Mouse (Mus musculus) liver, postnatal 0 days (tissue): ENCODE measurements around the gene Mlec. TPM values are rescaled to one million over a fixed set of nuclear protein-coding genes. Genes with fewer than 3 reads are reported as not detected.

Experiments used
- ATAC-seq: fragments of 200-750 bp; cut with Nextera tagmentation; 2 replicates; pipeline ENCODE4 v1.8.0; 2017; ENCODE audit warnings: mild to moderate bottlenecking, moderate library complexity
- DNase-seq: peaks from one replicate; pipeline ENCODE4 v3.0.0-alpha.2; 2016
- H3K27ac ChIP-seq: fragments of 300-500 bp; sonication (generic); 2 replicates; pipeline ENCODE4 v1.5.1; 2014; ENCODE audit warnings: antibody characterized with exemption, moderate library complexity, mild to moderate bottlenecking, low read depth
- H3K27me3 ChIP-seq: fragments of 300-500 bp; sonication (generic); 2 replicates; pipeline ENCODE4 v1.6.1; 2014; ENCODE audit warnings: low read length, control low read depth, mixed read lengths; ENCODE audit not compliant: insufficient read depth
- H3K36me3 ChIP-seq: fragments of 300-500 bp; sonication (generic); replicated peaks from 2 replicates; pipeline ENCODE4 v1.6.1; 2014; ENCODE audit warnings: mild to moderate bottlenecking, control low read depth, low read length, moderate library complexity, mixed read lengths; ENCODE audit not compliant: insufficient read depth
- H3K4me1 ChIP-seq: fragments of 300-500 bp; sonication (generic); 2 replicates; pipeline ENCODE4 v1.6.1; 2014; ENCODE audit warnings: antibody characterized with exemption, mild to moderate bottlenecking, control low read depth; ENCODE audit not compliant: insufficient read depth
- H3K4me2 ChIP-seq: fragments of 300-500 bp; sonication (generic); 2 replicates; pipeline ENCODE4 v1.6.1; 2014; ENCODE audit warnings: low read depth, mild to moderate bottlenecking, low read length, moderate library complexity, mixed read lengths
- H3K4me3 ChIP-seq: fragments of 300-500 bp; sonication (generic); 2 replicates; pipeline ENCODE4 v1.5.1; 2014; ENCODE audit warnings: low read depth, low read length
- H3K9ac ChIP-seq: fragments of 300-500 bp; sonication (generic); replicated peaks from 2 replicates; pipeline ENCODE4 v1.6.1; 2014; ENCODE audit warnings: mild to moderate bottlenecking, moderate library complexity
- H3K9me3 ChIP-seq: fragments of 300-500 bp; sonication (generic); 2 replicates; pipeline ENCODE4 v1.6.1; 2016; ENCODE audit warnings: mild to moderate bottlenecking, control low read depth, low read length, mixed read lengths
- CTCF ChIP-seq: sonication (generic); IDR thresholded peaks from 2 replicates; pipeline ENCODE4 v1.5.1; 2016; ENCODE audit warnings: antibody characterized with exemption, low read depth
- EP300 ChIP-seq: IDR thresholded peaks from 2 replicates; pipeline ENCODE4 v1.6.1; 2016; ENCODE audit warnings: antibody characterized with exemption, low read depth, mild to moderate bottlenecking
- WGBS: fragments of 180-500 bp; shearing (Covaris S2); extraction: QIAGEN DNeasy Blood & Tissue Kit; methylation state at CpG from one replicate; pipeline ENCODE4 v1.1.7; 2014; ENCODE audit not compliant: insufficient replicate concordance; 5-methylcytosine and 5-hydroxymethylcytosine counted together
- polyA plus RNA-seq: library from polyadenylated mRNA; unstranded; fragments of >200 nt; fragmentation: Nextera tagmentation; extraction: Ambion mirVana; gene quantifications from 2 replicates; pipeline ENCODE4 v1.2.1, GENCODE M21; 2015

Gene Mlec
- polyA plus RNA-seq, 1 experiment from 2014 or later = 8.2 TPM

- Histone ChIP-seq H3K9ac (no peak overlapping the region), H3K4me3 (no peak overlapping the region)
- 85% methylated on average over 8 of the region's 8 CpGs for WGBS
Measured at GRCm38 (mm10) chr5:115132465-115132864, 25.5 kb downstream of the Mlec start.

GRCm38 (mm10) chr5:115129328-115129727 is 28.7 kb downstream of the Mlec start:
- Histone ChIP-seq H3K27ac (no peak overlapping the region), H3K36me3 (peaks cover 23% of the 10 kb centered on the region), H3K4me3 (no peak overlapping the region), H3K4me2 (no peak overlapping the region), H3K27me3 (no peaks in the 10 kb centered on the region), H3K9ac (no peak overlapping the region), H3K9me3 (no peaks in the 10 kb centered on the region), H3K4me1 (peaks cover 16% of the 10 kb centered on the region)
- WGBS = 78% methylated on average over 6 of the region's 6 CpGs
- no peak for TF ChIP-seq EP300
- TF ChIP-seq CTCF = peak; percentile 17; the same call in 1 of the 2 replicates
- no peak for ATAC-seq
- no peak for DNase-seq

More at GRCm38 (mm10) chr5:115132465-115132864, 25.5 kb downstream of the Mlec start:
- DNase-seq (no peak), ATAC-seq (no peak)
- Histone ChIP-seq H3K27ac (no peak overlapping the region), H3K4me2 (no peak overlapping the region), H3K27me3 (no peaks in the 10 kb centered on the region), H3K4me1 (peaks cover 17% of the 10 kb centered on the region), H3K9me3 (no peaks in the 10 kb centered on the region), H3K36me3 (peaks cover 9% of the 10 kb centered on the region; the same call in 1 of the 2 replicates)
- TF ChIP-seq EP300 (no peak), CTCF (no peak)

- peaks cover 27% of the 10 kb centered on the region for H3K36me3 ChIP-seq
- no peak for DNase-seq
Measured at GRCm38 (mm10) chr5:115127421-115128179, 30.4 kb downstream of the Mlec start.

GRCm38 (mm10) chr5:115126578-115127312 is 31.2 kb downstream of the Mlec start:
- Histone ChIP-seq H3K9me3 (no peaks in the 10 kb centered on the region), H3K4me1 (no peaks in the 10 kb centered on the region), H3K27me3 (no peaks in the 10 kb centered on the region), H3K9ac (no peak overlapping the region), H3K4me3 (no peak overlapping the region), H3K4me2 (no peak overlapping the region), H3K27ac (no peak overlapping the region), H3K36me3 (peaks cover 27% of the 10 kb centered on the region)
- 82% methylated on average over 28 of the region's 28 CpGs for WGBS
- ATAC-seq (0 out of 2 replicates have a peak, but pooled peaks have one; percentile 17), DNase-seq (peak; percentile 14)
- no peak for TF ChIP-seq EP300
- TF ChIP-seq CTCF = no peak

More at GRCm38 (mm10) chr5:115127421-115128179, 30.4 kb downstream of the Mlec start:
- Histone ChIP-seq H3K4me2 (no peak overlapping the region), H3K27me3 (no peaks in the 10 kb centered on the region), H3K4me3 (no peak overlapping the region), H3K27ac (no peak overlapping the region), H3K9ac (no peak overlapping the region), H3K4me1 (peaks cover 1% of the 10 kb centered on the region; the same call in 1 of the 2 replicates), H3K9me3 (no peaks in the 10 kb centered on the region)
- TF ChIP-seq EP300 = no peak
- TF ChIP-seq CTCF = no peak
- no peak for ATAC-seq
- WGBS = 87% methylated on average over 22 of the region's 22 CpGs

- H3K4me2 ChIP-seq = no peak overlapping the region
- WGBS = 35% methylated on average over 24 of the region's 24 CpGs
Measured at GRCm38 (mm10) chr5:115125211-115125871, 32.6 kb downstream of the Mlec start.

GRCm38 (mm10) chr5:115124690-115125089 is 33.3 kb downstream of the Mlec start:
- no peaks in the 10 kb centered on the region for H3K27me3 ChIP-seq
- H3K36me3 ChIP-seq = peaks cover 27% of the 10 kb centered on the region

More at GRCm38 (mm10) chr5:115125211-115125871, 32.6 kb downstream of the Mlec start:
- H3K4me3 ChIP-seq = no peak overlapping the region
- DNase-seq (peak; percentile 84), ATAC-seq (peak; percentile 81)
- peak; percentile 98 for TF ChIP-seq CTCF
- no peak for TF ChIP-seq EP300
- H3K36me3 ChIP-seq = peaks cover 27% of the 10 kb centered on the region
- no peaks in the 10 kb centered on the region for H3K4me1 ChIP-seq
- no peaks in the 10 kb centered on the region for H3K27me3 ChIP-seq
- H3K9ac ChIP-seq = no peak overlapping the region
- H3K9me3 ChIP-seq = no peaks in the 10 kb centered on the region
- H3K27ac ChIP-seq = no peak overlapping the region

More at GRCm38 (mm10) chr5:115124690-115125089, 33.3 kb downstream of the Mlec start:
- no peak overlapping the region for H3K4me3 ChIP-seq
- TF ChIP-seq CTCF = no peak
- TF ChIP-seq EP300 = no peak
- DNase-seq (peak; percentile 14), ATAC-seq (no peak)
- no peak overlapping the region for H3K27ac ChIP-seq
- no peak overlapping the region for H3K4me2 ChIP-seq
- no peaks in the 10 kb centered on the region for H3K9me3 ChIP-seq
- no peak overlapping the region for H3K9ac ChIP-seq
- WGBS = 80% methylated on average over 6 of the region's 6 CpGs
- H3K4me1 ChIP-seq = no peaks in the 10 kb centered on the region
